Mouse (Mus musculus) ovary, postnatal 36 days (tissue): Measurements from ENCODE around the gene Lbx2.
A peak's percentile ranks its signal among the peaks of the same experiment; 100 is the strongest.

Experiments used
- DNase-seq: peaks from one replicate; pipeline ENCODE4 v3.0.0; 2022; ENCODE audit warnings: low spot score, mixed read lengths

Gene Lbx2

DNA sequence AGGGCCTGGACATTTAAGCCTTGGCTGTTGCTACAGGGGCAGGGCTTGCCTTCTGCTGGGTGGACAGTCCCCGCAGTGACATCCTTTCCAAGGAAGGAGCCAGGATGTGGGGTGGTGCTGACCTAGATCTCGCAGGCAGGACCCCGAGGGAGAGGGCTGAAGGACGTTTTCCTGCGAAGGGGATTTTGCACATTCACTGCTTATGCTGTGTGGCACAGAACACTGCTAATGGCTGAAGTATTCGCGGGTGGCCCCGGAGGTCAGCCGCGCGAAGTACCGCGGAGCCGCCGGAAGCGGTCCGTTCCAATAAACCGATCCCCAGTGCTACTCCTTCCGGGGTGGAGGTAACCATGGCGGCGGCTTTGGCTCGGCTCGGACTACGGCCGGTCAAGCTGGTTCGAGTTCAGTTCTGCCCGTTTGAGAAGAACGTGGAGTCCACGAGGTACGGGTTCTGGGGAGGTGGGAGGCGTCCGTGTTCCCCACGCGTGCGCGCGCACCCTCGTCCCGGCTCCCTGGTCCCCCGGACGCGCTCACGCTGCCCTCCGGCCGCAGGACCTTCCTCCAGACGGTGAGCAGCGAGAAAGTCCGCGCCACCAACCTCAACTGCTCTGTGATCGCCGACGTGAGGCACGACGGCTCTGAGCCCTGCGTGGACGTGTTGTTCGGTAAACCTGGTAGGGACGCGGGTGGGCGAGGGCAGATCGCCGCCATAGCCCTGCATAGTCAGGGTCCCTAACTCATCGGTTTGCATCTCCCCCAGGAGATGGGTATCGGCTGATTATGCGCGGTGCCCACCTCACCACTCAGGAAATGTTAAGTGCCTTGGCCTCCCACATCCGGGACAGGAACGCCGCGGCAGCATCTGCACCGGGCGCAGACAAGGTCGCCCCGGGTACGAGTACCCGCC, 22.8 kb downstream of the Lbx2 start, which contains the start of gene Mrpl53:
Mrpl53 (plus strand) TSS at position 279 of the 907 bp plus-strand sequence.
- DNase-seq: peak; percentile 81

DNA sequence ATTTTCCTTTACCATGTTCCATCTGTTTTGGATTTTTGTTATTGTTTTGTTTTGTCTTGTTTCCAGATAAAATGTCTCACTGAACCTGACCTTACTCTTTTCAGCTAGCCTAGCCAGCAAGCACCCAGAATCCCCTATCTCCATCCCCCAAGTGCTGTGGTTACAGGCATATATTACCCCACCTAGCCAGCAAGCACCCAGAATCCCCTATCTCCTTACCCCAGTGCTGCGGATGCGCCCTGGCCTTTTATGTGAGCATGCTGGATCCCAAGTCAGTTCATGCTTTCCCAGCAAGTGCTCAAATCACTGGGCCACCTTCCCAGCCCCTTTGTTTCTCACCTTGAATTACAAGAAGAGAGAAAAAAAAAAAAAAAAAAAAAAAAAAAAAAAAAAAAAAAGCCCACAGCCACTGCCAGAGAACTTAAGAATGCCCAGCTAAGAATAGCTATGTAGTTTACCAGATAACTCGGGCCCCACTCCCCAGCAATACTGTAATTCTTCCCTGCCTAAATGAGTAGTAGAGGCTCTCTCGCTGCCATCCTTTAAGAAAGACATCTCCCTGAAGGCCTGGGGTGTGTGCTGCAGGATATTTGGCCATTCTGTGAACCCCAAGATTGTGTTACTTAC, 25.5 kb downstream of the Lbx2 start:
- DNase-seq: no peak

DNA sequence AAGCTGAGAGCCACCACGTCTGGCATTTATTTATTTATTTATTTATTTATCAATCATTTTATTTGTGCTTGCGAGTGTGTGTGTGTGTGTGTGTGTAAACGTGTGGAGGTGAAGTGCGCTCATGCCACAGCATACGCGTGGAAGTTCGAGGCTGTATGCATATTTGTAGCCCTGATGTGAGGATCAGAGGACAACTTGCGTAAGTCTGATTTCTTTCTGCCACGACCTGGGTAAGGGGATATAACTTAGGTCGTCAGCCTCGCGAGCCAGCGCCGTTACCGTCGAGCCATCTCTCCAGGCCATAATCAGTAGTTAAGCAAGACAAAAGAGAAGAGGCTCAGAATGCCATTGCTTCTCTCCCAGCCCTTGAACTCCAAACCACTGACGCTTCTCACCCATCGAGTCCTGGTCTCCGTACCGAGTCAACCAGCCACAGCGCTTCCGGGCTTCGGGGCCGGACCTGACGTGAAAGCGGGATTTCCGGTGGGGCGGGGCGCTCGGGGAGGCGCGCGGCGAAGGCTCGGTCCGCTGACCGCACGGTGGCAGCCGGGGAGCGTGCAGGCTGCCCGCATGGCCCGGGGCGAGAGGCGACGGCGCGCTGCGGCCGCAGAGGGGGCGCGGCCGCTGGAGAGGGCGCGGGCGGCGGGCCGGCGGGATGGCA, 29.0 kb downstream of the Lbx2 start, which contains the start of gene Mogs:
Mogs (plus strand) TSS at position 486 of the 661 bp plus-strand sequence.
- peak; percentile 95 for DNase-seq

DNA sequence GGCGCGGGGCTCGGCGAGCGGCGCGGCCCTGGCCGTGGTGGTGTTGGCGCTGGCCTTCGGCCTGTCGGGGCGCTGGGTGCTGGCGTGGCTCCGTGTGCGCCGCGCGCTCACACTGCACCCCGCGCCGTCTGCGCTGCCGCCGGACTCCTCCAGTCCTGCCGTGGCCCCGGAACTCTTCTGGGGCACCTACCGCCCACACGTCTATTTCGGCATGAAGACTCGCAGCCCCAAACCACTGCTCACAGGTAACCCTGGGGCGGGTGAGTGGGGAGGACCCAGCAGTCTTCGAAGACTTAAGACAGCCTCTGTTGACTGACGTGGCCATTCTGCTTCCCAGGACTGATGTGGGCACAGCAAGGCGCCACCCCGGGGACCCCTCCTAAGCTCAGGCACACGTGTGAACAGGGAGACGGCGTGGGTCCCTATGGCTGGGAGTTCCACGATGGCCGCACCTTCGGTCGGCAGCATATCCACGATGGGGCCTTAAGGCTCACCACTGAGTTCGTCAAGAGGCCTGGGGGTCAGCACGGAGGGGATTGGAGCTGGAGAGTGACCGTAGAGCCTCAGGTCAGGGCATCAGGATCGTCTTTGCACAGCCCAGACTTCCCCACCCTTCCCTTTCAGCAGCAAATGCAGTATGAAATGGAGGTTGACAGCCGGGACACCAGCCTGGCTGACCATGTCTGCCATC, 29.7 kb downstream of the Lbx2 start:
- DNase-seq: no peak

DNA sequence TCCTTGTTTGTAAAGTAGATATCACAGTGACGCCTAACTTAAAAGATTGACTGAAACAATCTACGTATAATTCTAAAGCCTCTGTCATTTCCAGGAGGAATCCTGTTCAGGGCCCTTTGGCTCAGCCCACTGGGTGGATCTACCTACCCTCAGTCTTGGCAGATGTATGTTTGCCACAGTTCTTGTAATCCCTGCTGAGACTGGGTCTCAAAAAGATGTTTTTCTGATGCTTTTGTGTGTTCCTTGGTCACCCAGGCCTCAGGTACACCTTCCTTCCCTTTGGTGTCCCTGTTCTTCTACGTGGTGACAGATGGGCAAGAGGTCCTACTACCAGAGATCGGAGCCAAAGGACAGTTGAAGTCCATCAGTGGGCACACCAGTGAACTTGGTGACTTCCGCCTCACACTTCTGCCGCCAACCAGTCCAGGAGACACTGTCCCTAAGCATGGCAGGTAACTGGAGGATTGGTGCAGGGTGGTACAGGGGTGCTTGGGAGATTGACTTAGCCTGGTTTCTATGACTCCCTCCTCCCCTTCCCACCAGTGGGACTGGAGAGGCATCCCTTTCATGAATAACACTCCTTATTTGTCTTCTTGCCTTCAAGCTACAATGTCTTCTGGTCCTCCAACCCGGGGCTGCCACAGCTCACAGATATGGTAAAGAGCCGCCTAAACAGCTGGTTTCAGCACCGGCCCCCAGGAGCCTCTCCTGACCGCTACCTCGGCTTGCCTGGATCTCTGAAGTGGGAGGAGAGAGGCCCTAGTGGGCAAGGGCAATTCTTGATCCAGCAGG, 30.4 kb downstream of the Lbx2 start:
- no peak for DNase-seq

DNA sequence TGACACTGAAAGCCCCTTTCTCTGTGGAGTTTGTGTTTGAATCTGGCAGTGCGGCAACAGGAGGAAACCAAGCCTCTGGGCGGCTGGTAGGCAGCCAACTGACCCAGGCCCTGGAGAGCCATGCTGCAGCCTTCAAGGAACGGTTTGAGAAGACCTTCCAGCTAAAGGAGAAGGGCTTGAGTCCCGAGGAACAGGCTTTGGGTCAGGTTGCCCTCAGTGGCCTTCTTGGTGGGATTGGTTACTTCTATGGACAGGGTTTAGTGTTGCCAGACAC, 30.9 kb downstream of the Lbx2 start:
- no peak for DNase-seq

DNA sequence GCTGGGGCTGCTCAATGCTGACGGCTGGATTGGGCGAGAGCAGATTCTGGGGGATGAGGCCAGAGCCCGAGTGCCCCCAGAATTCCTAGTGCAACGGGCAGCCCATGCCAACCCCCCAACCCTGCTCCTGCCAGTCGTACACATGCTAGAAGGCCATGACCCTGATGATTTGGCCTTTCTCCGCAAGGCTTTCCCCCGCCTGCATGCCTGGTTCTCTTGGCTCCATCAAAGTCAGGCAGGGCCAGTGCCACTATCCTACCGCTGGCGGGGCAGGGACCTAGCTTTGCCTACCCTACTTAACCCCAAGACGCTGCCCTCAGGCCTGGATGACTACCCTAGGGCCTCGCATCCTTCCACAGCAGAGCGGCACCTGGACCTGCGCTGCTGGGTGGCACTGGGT, 31.4 kb downstream of the Lbx2 start:
- peak; percentile 24 for DNase-seq

DNA sequence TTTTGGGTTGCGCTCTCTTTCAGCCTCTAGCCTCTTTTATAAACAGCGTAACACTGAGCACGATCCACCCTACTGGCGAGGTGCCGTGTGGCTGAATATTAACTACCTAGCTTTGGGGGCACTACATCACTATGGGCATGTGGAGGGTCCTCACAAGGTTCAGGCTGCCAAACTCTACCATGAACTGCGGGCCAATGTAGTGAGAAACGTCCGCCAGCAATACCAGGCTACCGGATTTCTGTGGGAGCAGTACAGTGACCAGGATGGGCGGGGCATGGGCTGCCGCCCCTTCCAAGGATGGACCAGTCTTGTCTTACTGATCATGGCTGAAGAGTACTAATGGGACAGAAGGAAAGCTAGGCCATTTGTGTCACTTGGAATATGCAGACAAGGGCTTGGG, 32.2 kb downstream of the Lbx2 start:
- DNase-seq: no peak

DNA sequence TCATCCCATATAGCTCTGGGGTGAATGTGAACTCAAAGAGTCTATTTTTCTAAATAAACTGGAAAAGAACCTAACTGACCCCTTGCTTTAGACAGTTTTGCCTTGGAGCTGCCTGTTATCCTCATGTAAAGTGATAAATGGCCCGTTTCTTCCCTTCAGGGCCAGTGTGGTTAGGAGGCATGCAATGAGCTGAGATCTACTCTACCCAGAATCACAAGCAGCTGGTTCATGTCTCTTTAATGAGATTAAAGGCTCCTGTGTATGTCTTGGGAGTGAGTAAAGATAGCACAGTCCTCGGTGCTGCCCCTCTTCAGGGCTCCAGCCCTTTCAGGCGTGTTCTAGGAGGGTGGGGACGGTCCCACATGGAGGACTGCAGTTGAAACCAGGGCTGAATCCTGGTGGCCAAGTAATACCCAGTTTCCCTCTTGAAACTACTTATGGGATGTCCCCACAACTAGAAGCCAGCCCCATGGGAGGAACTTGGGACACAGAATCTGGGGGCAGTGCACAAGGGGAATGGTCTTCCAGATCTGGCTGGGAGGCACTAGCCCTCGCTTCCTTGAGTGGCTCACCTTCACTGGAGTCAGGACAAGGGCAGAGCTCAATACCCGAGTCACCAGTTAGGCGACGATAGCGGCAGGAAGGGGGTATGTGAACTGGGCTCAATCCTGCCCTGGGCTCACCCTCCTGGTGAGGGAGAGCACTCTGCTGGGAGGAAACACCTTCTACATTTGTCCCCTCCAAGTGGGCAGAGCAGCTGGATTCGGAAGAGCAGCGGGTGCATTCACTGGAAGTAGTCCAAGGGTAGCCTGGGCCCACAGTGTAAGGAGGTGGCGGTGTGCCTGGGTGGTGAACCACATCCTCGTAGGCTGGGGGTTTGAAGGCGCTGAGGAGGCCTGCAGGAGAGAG, 32.9 kb downstream of the Lbx2 start:
- DNase-seq: peak; percentile 19

DNA sequence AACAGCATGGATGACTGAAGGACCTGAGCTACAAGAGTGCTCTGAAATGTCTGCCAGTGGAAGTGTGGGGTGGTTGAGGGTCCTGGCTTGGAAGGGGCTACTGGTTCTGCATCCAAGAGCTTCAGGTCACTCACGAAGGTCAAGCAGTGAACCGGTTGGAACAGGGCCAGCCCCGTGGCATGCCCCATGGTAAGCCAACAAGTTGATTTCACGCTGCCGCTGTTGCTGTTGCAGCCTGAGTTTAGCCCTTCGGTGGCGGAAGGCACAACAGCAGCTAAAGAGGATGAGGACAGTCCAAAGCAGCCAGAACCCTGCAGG, 33.5 kb downstream of the Lbx2 start:
- peak; percentile 42 for DNase-seq

DNA sequence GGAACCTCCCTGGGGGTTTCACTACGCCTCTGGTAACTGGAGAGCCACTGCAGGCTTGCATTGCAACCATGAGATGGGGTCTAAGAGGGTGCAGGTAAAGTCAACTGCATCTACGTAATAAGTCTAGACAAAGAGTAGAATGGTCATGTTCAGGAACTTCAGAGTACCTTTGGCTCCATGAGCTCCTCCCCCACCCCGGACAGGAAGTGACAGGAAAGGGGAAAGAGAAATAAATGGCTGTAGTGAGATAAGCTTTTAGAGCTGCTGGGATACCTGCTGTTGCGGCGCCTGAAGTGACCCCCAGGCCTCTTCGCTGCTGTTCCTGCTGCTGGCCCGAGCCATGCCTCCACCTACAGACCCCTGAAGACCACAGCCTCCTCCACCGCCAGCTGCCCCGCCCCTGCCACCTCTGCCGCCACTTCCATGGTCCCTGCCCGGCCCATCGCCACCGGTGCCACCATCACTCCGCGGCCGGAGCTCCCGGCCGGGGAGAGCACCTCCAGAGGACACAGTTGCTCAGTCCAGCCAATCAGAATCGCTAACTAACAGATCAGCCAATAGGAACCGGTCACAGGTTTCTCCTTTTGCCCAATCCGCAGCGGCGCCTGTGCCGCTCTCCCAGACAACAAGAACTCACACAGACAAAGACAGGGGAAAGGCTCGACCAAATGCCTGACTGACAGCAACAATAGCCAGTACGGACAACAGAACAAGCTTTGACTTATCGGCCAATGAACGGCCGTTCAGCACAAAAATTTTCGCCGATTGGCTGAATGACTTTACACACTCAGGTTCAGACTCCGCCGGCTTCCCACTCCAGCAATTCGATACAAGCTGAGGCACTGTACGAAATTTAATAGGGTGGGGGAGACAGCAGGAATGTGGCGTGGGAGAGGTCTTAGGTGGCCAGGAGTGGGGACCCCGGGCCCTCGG, 35.0 kb downstream of the Lbx2 start, which contains the start of gene Wbp1:
Wbp1 (minus strand) TSS at position 630 of the 933 bp plus-strand sequence.
- peak; percentile 88 for DNase-seq

DNA sequence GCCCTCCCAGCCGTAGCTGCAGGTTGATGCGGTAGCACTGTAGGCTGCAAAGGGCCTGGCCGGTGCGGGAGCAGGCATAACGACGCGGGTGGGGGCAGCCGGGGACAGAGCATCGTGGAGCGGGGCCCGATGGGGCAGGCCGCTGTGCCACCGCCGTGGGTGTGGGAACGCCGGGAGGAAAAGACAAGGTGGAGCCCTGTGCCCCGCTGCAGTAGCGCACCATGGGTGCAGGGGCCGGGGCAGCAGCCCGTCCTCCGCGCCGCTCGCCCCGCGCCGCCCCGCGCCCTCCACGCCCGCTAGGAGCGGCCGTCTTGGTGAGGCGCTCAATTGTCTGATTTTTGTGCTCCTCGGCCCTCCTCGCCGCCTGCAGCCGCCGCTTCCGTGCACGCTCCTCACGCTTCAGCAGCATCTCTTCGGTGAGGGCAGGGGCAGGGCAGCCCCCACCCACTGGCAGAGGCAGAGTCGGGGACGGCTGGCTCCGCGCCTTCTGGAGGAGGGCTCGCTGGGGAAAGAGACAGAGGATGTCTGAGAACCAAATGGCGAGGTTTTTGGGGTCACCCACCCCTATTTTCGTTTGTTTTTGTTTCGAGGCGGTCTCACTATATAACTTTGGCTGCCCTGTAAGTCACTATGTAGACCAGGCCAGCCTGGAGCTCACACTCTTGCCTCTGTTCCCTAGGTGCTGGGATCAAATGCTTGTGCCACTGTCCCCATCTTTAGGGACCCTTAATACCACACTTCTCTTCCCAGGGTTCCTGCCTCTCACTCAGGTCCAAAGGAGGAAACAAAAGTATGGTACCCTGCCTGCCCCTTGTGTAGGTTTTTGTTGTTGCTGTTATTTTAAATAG, 35.9 kb downstream of the Lbx2 start:
- DNase-seq: no peak

DNA sequence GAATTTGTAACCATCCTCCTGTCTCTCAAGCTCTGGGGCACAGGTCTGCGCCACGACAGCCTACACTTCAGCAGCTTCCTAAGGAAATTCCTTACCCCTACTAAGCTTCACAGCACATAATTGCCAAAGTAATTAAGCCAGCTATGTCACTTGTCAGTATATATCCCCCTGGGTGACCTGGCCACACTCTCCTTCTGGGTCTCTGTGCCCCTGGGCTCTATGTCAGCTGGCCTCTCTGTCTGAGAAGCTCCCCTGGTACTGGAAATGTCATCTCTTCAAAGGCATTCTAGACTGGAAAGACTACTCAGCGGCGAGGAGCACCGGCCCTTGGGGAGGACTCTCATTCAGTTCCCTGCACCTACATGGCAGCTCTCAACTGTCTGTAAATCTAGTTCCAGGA, 36.8 kb downstream of the Lbx2 start:
- no peak for DNase-seq

DNA sequence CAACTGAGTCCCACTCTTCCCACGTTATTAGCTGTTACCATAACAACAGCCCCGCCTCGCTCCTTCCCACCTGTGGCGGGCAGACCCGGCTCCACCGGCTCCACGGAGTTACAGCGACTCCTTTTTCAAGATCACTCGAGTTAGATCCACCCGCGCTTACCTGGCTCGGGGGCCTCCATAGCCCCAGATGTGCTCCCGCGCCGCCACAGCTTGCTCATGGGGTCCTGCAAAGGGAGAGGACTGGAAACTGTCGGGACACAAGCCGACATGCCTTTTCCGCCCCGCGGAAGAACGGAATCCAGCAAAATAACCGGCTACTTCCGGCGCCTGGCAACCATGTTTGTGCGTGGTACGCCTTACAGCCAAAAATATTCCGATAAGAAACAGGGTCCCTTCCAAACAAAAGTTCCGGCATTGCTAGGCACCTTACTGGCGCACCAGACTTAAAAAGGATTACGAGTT, 38.7 kb downstream of the Lbx2 start:
- peak; percentile 89 for DNase-seq

DNA sequence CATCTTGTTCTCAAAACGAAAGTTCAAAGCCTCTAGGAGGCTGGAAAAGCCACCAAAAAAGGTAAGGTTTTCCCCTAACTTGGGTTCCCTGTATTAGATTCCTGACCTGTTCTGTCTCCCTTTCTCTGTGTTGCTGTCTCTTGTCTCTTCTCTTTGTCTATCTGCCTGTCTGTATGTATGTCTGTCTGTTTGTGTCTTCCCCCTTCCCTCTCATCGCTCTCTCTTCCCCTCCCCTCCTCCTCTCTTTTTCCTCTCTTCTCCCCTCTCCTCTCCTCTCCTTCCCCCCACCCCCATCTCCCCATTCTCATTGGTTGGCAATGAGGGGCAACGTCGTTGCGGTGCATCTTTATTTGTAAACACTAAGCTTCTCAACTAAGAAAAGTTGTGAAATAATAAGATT, 39.2 kb downstream of the Lbx2 start, which contains the start of gene Ino80b:
Ino80b (minus strand) TSS at position 101 of the 400 bp plus-strand sequence.
- DNase-seq: no peak

DNA sequence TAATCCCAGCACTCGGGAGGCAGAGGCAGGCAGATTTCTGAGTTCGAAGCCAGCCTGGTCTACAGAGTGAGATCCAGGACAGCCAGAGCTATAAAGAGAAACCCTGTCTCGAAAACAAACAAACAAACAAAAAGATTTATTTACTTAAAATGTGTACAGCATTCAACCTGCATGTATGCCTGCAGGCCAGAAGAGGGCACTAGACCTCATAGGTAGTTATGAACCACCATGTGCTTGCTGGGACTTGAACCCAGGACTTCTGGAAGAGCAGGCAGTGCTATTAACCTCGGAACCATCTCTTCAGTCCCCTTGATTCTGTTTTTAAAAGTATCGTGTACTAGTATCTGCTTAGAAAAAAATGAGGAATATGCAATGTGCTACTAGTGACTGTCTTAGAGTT, 41.3 kb downstream of the Lbx2 start:
- DNase-seq: no peak

DNA sequence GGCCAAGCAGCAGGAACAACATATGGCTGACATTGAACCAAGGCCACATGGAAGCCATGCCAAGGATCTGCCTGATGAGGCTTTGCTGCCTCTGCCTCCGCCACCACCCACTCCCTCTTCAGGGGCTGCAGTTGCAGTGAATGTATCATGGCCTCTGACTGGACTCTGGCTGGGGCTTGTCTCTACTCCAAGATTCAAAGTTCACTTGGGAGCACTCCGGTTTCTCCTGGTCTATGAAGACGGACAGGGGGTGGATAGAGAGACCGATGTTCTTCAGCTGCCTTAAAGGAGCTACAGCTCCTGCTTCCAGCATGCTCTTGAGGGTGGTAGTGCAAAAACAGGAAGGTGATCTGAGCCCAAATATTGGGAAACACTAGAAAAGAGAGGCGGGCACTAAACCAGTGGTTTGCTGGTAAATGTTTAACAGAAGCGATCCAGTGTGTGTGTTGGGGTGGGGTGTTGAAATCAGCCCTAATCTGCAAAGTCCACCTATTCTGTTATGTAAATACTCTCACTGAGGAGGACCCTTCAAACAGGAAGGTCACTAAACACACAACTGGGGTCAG, 45.4 kb downstream of the Lbx2 start:
- no peak for DNase-seq
